Mouse (Mus musculus) stomach, postnatal 0 days (tissue): Measurements from ENCODE around the gene Ifi27l2b. TPM values are rescaled to one million over a fixed set of nuclear protein-coding genes. Genes with fewer than 3 reads are reported as not detected.
"Not testable (repeated sequence)": the region's sequence is repeated elsewhere in the genome, so short reads cannot be mapped to it uniquely, and the experiment has no call there.

Experiments used
- ATAC-seq: fragments of 200-750 bp; cut with Nextera tagmentation; 2 replicates; pipeline ENCODE4 v1.8.0; 2017; ENCODE audit not compliant: low FRiP score, low TSS enrichment
- DNase-seq: peaks from one replicate; pipeline ENCODE4 v3.0.0-alpha.2; 2016; ENCODE audit warnings: low spot score
- H3K27ac ChIP-seq: fragments of 300-500 bp; sonication (generic); replicated peaks from 2 replicates; pipeline ENCODE4 v1.5.1; 2014; ENCODE audit warnings: mild to moderate bottlenecking, control low read depth
- H3K27me3 ChIP-seq: fragments of 300-500 bp; sonication (generic); 2 replicates; pipeline ENCODE4 v1.6.1; 2014; ENCODE audit warnings: low read length; ENCODE audit not compliant: control insufficient read depth, insufficient read depth
- H3K36me3 ChIP-seq: fragments of 300-500 bp; sonication (generic); 2 replicates; pipeline ENCODE4 v1.6.1; 2014; ENCODE audit warnings: low read length, mixed read lengths; ENCODE audit not compliant: control insufficient read depth, insufficient read depth
- H3K4me1 ChIP-seq: fragments of 300-500 bp; sonication (generic); replicated peaks from 2 replicates; pipeline ENCODE4 v1.6.1; 2014; ENCODE audit warnings: antibody characterized with exemption; ENCODE audit not compliant: control insufficient read depth, insufficient read depth
- H3K4me2 ChIP-seq: fragments of 300-500 bp; sonication (generic); replicated peaks from 2 replicates; pipeline ENCODE4 v1.6.1; 2014; ENCODE audit warnings: low read depth, mild to moderate bottlenecking, control low read depth, moderate library complexity
- H3K4me3 ChIP-seq: fragments of 300-500 bp; sonication (generic); 2 replicates; pipeline ENCODE4 v1.5.1; 2014; ENCODE audit warnings: low read depth, low read length, control low read depth
- H3K9ac ChIP-seq: fragments of 300-500 bp; sonication (generic); 2 replicates; pipeline ENCODE4 v1.6.1; 2014; ENCODE audit warnings: mild to moderate bottlenecking, low read length, control low read depth, mixed read lengths
- H3K9me3 ChIP-seq: fragments of 300-500 bp; sonication (generic); 2 replicates; pipeline ENCODE4 v1.6.1; 2016; ENCODE audit warnings: low read length; ENCODE audit not compliant: control insufficient read depth
- CTCF ChIP-seq: IDR thresholded peaks from 2 replicates; pipeline ENCODE4 v1.5.1; 2016; ENCODE audit warnings: antibody characterized with exemption, low read depth, mild to moderate bottlenecking, moderate library complexity
- EP300 ChIP-seq: optimal IDR thresholded peaks from 2 replicates; pipeline ENCODE3; 2016; ENCODE audit warnings: antibody characterized with exemption
- WGBS: fragments of 180-500 bp; shearing (Covaris S2); extraction: QIAGEN DNeasy Blood & Tissue Kit; methylation state at CpG from one replicate; pipeline ENCODE4 v1.1.7; 2014; 5-methylcytosine and 5-hydroxymethylcytosine counted together
- polyA plus RNA-seq: library from polyadenylated mRNA; unstranded; fragments of >200 nt; fragmentation: Nextera tagmentation; extraction: Ambion mirVana; gene quantifications from 2 replicates; pipeline ENCODE4 v1.2.1, GENCODE M21; 2015

The Ifi27l2b gene
- polyA plus RNA-seq, 1 experiment from 2014 or later = 17.3 TPM

- no peaks in the 10 kb centered on the region for H3K4me1 ChIP-seq
- H3K9ac ChIP-seq = no peak overlapping the region
- no peaks in the 10 kb centered on the region for H3K36me3 ChIP-seq
- H3K4me3 ChIP-seq = no peak overlapping the region
- no peak overlapping the region for H3K4me2 ChIP-seq
- DNase-seq (no peak), ATAC-seq (no peak)
- TF ChIP-seq EP300 (no peak), CTCF (no peak)
- no peaks in the 10 kb centered on the region for H3K27me3 ChIP-seq
- WGBS = 65% methylated on average over 2 of the region's 2 CpGs
- H3K27ac ChIP-seq = no peak overlapping the region
- no peaks in the 10 kb centered on the region for H3K9me3 ChIP-seq
Observed at GRCm38 (mm10) chr12:103482781-103483180, 25.8 kb upstream of the Ifi27l2b start.

- no peak for DNase-seq
- Histone ChIP-seq H3K9me3 (no peaks in the 10 kb centered on the region), H3K27me3 (no peaks in the 10 kb centered on the region), H3K4me3 (no peak overlapping the region), H3K36me3 (no peaks in the 10 kb centered on the region), H3K4me2 (no peak overlapping the region), H3K4me1 (no peaks in the 10 kb centered on the region), H3K27ac (no peak overlapping the region), H3K9ac (no peak overlapping the region)
- ATAC-seq = no peak
- WGBS = 68% methylated on average over 5 of the region's 5 CpGs
- TF ChIP-seq CTCF (no peak), EP300 (no peak)
Observed at GRCm38 (mm10) chr12:103481671-103482070, 24.6 kb upstream of the Ifi27l2b start.

GRCm38 (mm10) chr12:103477461-103478015 lies 20.5 kb upstream of the Ifi27l2b start:
- H3K36me3 ChIP-seq = no peaks in the 10 kb centered on the region
- no peak overlapping the region for H3K9ac ChIP-seq
- H3K27ac ChIP-seq = no peak overlapping the region
- H3K4me1 ChIP-seq = no peaks in the 10 kb centered on the region
- ATAC-seq = no peak
- whole genome bisulfite sequencing = 52% methylated on average over 7 of the region's 7 CpGs
- no peak overlapping the region for H3K4me3 ChIP-seq
- TF ChIP-seq EP300 = no peak
- no peak for TF ChIP-seq CTCF
- H3K4me2 ChIP-seq = no peak overlapping the region
- H3K9me3 ChIP-seq = no peaks in the 10 kb centered on the region
- DNase-seq = no peak
- H3K27me3 ChIP-seq = no peaks in the 10 kb centered on the region

GRCm38 (mm10) chr12:103476779-103477389 lies 19.9 kb upstream of the Ifi27l2b start:
- Histone ChIP-seq H3K4me1 (no peaks in the 10 kb centered on the region), H3K36me3 (no peaks in the 10 kb centered on the region), H3K27ac (no peak overlapping the region), H3K9me3 (no peaks in the 10 kb centered on the region), H3K4me3 (no peak overlapping the region), H3K9ac (no peak overlapping the region), H3K27me3 (no peaks in the 10 kb centered on the region), H3K4me2 (no peak overlapping the region)
- no peak for ATAC-seq
- DNase-seq = no peak
- 74% methylated on average over 1 of the region's 1 CpGs for WGBS
- no peak for TF ChIP-seq EP300
- TF ChIP-seq CTCF = no peak

GRCm38 (mm10) chr12:103474481-103474880 lies 17.5 kb upstream of the Ifi27l2b start:
- no peaks in the 10 kb centered on the region for H3K4me1 ChIP-seq
- no peaks in the 10 kb centered on the region for H3K27me3 ChIP-seq
- 35% methylated on average over 2 of the region's 2 CpGs for WGBS
- no peak for ATAC-seq
- H3K27ac ChIP-seq = no peak overlapping the region
- H3K4me2 ChIP-seq = no peak overlapping the region
- H3K4me3 ChIP-seq = no peak overlapping the region
- no peak for TF ChIP-seq EP300
- TF ChIP-seq CTCF = no peak
- H3K9me3 ChIP-seq = no peaks in the 10 kb centered on the region
- H3K9ac ChIP-seq = no peak overlapping the region
- no peak for DNase-seq
- H3K36me3 ChIP-seq = no peaks in the 10 kb centered on the region

- not testable (repeated sequence) for H3K27ac ChIP-seq, DNase-seq, H3K4me1 ChIP-seq, H3K9me3 ChIP-seq, H3K4me3 ChIP-seq, H3K27me3 ChIP-seq, H3K4me2 ChIP-seq, H3K36me3 ChIP-seq, H3K9ac ChIP-seq
- WGBS = no CpG with 5 or more reads among the region's 1 CpGs
- ATAC-seq = peak; percentile 38
Observed at GRCm38 (mm10) chr12:103456727-103457126, 296 bp downstream of the Ifi27l2b start.
